Mouse (Mus musculus) heart, postnatal 0 days (tissue): ENCODE measurements around the gene Nceh1. TPM values are rescaled to one million over a fixed set of nuclear protein-coding genes. Genes with fewer than 3 reads are reported as not detected.
A peak's percentile ranks its signal among the peaks of the same experiment; 100 is the strongest.

ENCODE experiments used
- ATAC-seq: fragments of 200-750 bp; cut with Nextera tagmentation; 2 replicates; pipeline ENCODE4 v1.8.0; 2017; ENCODE audit warnings: low read depth, moderate number of reproducible peaks, moderate library complexity; ENCODE audit not compliant: insufficient read depth
- DNase-seq: peaks from one replicate; pipeline ENCODE4 v3.0.0-alpha.2; 2016; ENCODE audit warnings: low spot score
- H3K27ac ChIP-seq: fragments of 300-500 bp; sonication (generic); 2 replicates; pipeline ENCODE4 v1.5.1; 2014; ENCODE audit warnings: low read depth, mild to moderate bottlenecking
- H3K27me3 ChIP-seq: fragments of 300-500 bp; sonication (generic); 2 replicates; pipeline ENCODE4 v1.6.1; 2014; ENCODE audit warnings: low read length, mixed read lengths; ENCODE audit not compliant: control insufficient read depth, insufficient read depth
- H3K36me3 ChIP-seq: fragments of 300-500 bp; sonication (generic); replicated peaks from 2 replicates; pipeline ENCODE4 v1.6.1; 2014; ENCODE audit warnings: low read length, mixed read lengths; ENCODE audit not compliant: control insufficient read depth, insufficient read depth
- H3K4me1 ChIP-seq: fragments of 300-500 bp; sonication (generic); 2 replicates; pipeline ENCODE4 v1.6.1; 2014; ENCODE audit warnings: antibody characterized with exemption; ENCODE audit not compliant: control insufficient read depth, insufficient read depth
- H3K4me2 ChIP-seq: fragments of 300-500 bp; sonication (generic); 2 replicates; pipeline ENCODE4 v1.6.1; 2014; ENCODE audit warnings: low read depth, mild to moderate bottlenecking, low read length, moderate library complexity
- H3K4me3 ChIP-seq: fragments of 300-500 bp; sonication (generic); 2 replicates; pipeline ENCODE4 v1.5.1; 2014; ENCODE audit warnings: low read depth, low read length
- H3K9ac ChIP-seq: fragments of 300-500 bp; sonication (generic); replicated peaks from 2 replicates; pipeline ENCODE4 v1.6.1; 2014; ENCODE audit warnings: low read depth, low read length, mixed read lengths
- H3K9me3 ChIP-seq: fragments of 300-500 bp; sonication (generic); replicated peaks from 2 replicates; pipeline ENCODE4 v1.6.1; 2016; ENCODE audit warnings: low read length; ENCODE audit not compliant: control insufficient read depth
- CTCF ChIP-seq: IDR thresholded peaks from 2 replicates; pipeline ENCODE4 v1.5.1; 2016; ENCODE audit warnings: antibody characterized with exemption, control low read depth, low read depth
- EP300 ChIP-seq: IDR thresholded peaks from 2 replicates; pipeline ENCODE4 v1.6.1; 2016; ENCODE audit warnings: antibody characterized with exemption, low read depth
- WGBS: fragments of 180-500 bp; shearing (Covaris S2); extraction: QIAGEN DNeasy Blood & Tissue Kit; methylation state at CpG from one replicate; pipeline ENCODE4 v1.1.7; 2014; 5-methylcytosine and 5-hydroxymethylcytosine counted together
- polyA plus RNA-seq: library from polyadenylated mRNA; unstranded; fragments of >200 nt; fragmentation: Nextera tagmentation; extraction: Ambion mirVana; gene quantifications from 2 replicates; pipeline ENCODE4 v1.2.1, GENCODE M21; 2015
- total RNA-seq: library from RNA; depleted of rRNA; stranded (reverse); fragments of >200 nt; gene quantifications from 2 replicates; pipeline ENCODE4 v1.2.3, GENCODE M21; 2014; ENCODE audit warnings: low replicate concordance

The Nceh1 gene
- total and polyA plus RNA-seq, 2 experiments from 2014 or later: 67.7 to 81.0 TPM

- no peaks in the 10 kb centered on the region for H3K36me3 ChIP-seq
- H3K9me3 ChIP-seq: no peaks in the 10 kb centered on the region
- WGBS: 70% methylated on average over 5 of the region's 5 CpGs
- H3K27ac ChIP-seq: peak overlapping the region; percentile 53
- H3K4me3 ChIP-seq: no peak overlapping the region
- no peak for TF ChIP-seq CTCF
- TF ChIP-seq EP300: no peak
- H3K4me1 ChIP-seq: peaks cover 25% of the 10 kb centered on the region
- peak; percentile 35 for DNase-seq
- ATAC-seq: peak; percentile 69
- no peak overlapping the region for H3K4me2 ChIP-seq
- H3K9ac ChIP-seq: no peak overlapping the region
- no peaks in the 10 kb centered on the region for H3K27me3 ChIP-seq
Measured at GRCm38 (mm10) chr3:27201728-27202411, 19.1 kb downstream of the Nceh1 start.

- peak overlapping the region; percentile 40 for H3K27ac ChIP-seq
- peaks cover 25% of the 10 kb centered on the region for H3K4me1 ChIP-seq
- WGBS: 33% methylated on average over 5 of the region's 5 CpGs
- no peaks in the 10 kb centered on the region for H3K27me3 ChIP-seq
- no peaks in the 10 kb centered on the region for H3K9me3 ChIP-seq
- TF ChIP-seq EP300: no peak
- no peak for TF ChIP-seq CTCF
- DNase-seq (no peak), ATAC-seq (no peak)
- H3K36me3 ChIP-seq: 0 out of 2 replicates have a peak, but pooled peaks cover 13% of the 10 kb centered on the region
- H3K9ac ChIP-seq: no peak overlapping the region
- no peak overlapping the region for H3K4me3 ChIP-seq
- H3K4me2 ChIP-seq: no peak overlapping the region
Measured at GRCm38 (mm10) chr3:27205068-27205467, 22.3 kb downstream of the Nceh1 start.

DNA sequence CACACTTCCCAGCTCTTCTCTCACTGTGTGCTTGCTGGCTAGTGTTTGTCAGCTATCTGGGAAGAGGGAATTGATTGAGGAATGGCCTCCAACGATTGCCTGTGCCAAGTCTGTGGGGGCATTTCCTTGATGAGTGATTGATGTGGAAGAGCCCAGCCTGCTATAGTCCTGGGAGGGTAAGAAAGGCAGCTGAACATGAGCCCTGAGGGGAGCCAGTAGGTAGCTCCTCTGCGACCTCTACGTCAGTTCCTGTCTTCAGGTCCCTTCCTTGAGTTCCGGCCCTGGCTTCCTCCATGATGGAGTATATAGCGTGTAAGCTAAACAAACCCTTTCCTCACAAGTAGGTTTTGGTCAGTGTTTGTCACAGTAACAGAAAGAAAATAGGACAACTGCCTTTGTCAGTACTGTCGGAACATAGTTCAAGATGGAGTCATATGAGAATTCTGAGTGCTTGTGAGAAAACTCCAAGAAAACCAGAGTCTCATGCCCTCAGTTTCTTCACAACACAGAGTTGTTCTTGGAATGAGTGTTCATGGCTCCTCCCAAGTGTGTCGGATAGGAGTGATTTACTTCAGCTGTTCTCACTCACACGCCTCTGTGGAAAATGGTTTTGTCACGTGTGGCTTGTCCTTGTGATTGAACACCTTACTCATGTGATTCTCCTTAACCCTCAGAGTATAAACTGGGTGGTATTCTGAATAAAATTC, 22.9 kb downstream of the Nceh1 start:
- 69% methylated on average over 9 of the region's 9 CpGs for WGBS
- Histone ChIP-seq H3K27ac (peak overlapping the region; percentile 40), H3K9me3 (no peaks in the 10 kb centered on the region), H3K27me3 (no peaks in the 10 kb centered on the region), H3K4me3 (no peak overlapping the region), H3K4me2 (no peak overlapping the region), H3K4me1 (peaks cover 25% of the 10 kb centered on the region), H3K9ac (0 out of 2 replicates have a peak overlapping the region, but pooled peaks have one; percentile 13), H3K36me3 (0 out of 2 replicates have a peak, but pooled peaks cover 13% of the 10 kb centered on the region)
- TF ChIP-seq EP300: no peak
- no peak for TF ChIP-seq CTCF
- no peak for ATAC-seq
- no peak for DNase-seq

- no peak overlapping the region for H3K4me2 ChIP-seq
- ATAC-seq (no peak), DNase-seq (no peak)
- H3K27ac ChIP-seq: no peak overlapping the region; the same call in 1 of the 2 replicates
- no peaks in the 10 kb centered on the region for H3K9me3 ChIP-seq
- H3K36me3 ChIP-seq: 0 out of 2 replicates have a peak, but pooled peaks cover 13% of the 10 kb centered on the region
- H3K9ac ChIP-seq: no peak overlapping the region
- H3K4me1 ChIP-seq: peaks cover 22% of the 10 kb centered on the region
- no peak for TF ChIP-seq CTCF
- no peak for TF ChIP-seq EP300
- no peaks in the 10 kb centered on the region for H3K27me3 ChIP-seq
- 61% methylated on average over 4 of the region's 4 CpGs for WGBS
- no peak overlapping the region for H3K4me3 ChIP-seq
Measured at GRCm38 (mm10) chr3:27206221-27206560, 23.4 kb downstream of the Nceh1 start.

- TF ChIP-seq EP300 (no peak), CTCF (no peak)
Measured at GRCm38 (mm10) chr3:27206577-27206976, 23.8 kb downstream of the Nceh1 start.

More at GRCm38 (mm10) chr3:27206577-27206976, 23.8 kb downstream of the Nceh1 start:
- Histone ChIP-seq H3K9me3 (no peaks in the 10 kb centered on the region), H3K4me1 (peaks cover 19% of the 10 kb centered on the region), H3K27me3 (no peaks in the 10 kb centered on the region), H3K9ac (no peak overlapping the region), H3K4me2 (no peak overlapping the region), H3K36me3 (0 out of 2 replicates have a peak, but pooled peaks cover 13% of the 10 kb centered on the region), H3K4me3 (no peak overlapping the region), H3K27ac (no peak overlapping the region)
- WGBS: 77% methylated on average over 8 of the region's 8 CpGs
- ATAC-seq (no peak), DNase-seq (no peak)
